Mouse (Mus musculus) cerebellum, postnatal 36 days (tissue): Measurements from ENCODE around the gene Brpf3.

Experiments used
- DNase-seq, 2 experiments: peaks; one replicate each; pipeline ENCODE4 v3.0.0; 2021 to 2022; ENCODE audit warnings: mixed read lengths in 2 of 2

Brpf3 gene

GRCm38 (mm10) chr17:28875316-28875715 lies 74.4 kb downstream of the Brpf3 start:
- peak in 1 of 2 experiments; percentile 28 for DNase-seq

GRCm38 (mm10) chr17:28876331-28876730 lies 75.4 kb downstream of the Brpf3 start:
- DNase-seq: no peak

GRCm38 (mm10) chr17:28876821-28877220 lies 75.9 kb downstream of the Brpf3 start:
- DNase-seq: no peak

- DNase-seq: peak; percentile 76 to 78
These were observed 79.1 kb downstream of the Brpf3 start for GRCm38 (mm10) chr17:28879931-28880391.

GRCm38 (mm10) chr17:28882316-28882715 lies 81.4 kb downstream of the Brpf3 start:
- DNase-seq: peak in 1 of 2 experiments; percentile 27

- DNase-seq: no peak
These were observed 81.9 kb downstream of the Brpf3 start for GRCm38 (mm10) chr17:28882810-28883209.

- DNase-seq: no peak
These were observed 83.1 kb downstream of the Brpf3 start for GRCm38 (mm10) chr17:28883941-28884516.

GRCm38 (mm10) chr17:28885231-28885630 lies 84.3 kb downstream of the Brpf3 start:
- DNase-seq: no peak

- DNase-seq: no peak
These were observed 85.4 kb downstream of the Brpf3 start for GRCm38 (mm10) chr17:28886266-28886665.
